Mouse (Mus musculus) myocyte (in vitro differentiated cells): Measurements from ENCODE around the gene Gm11562. TPM values are rescaled to one million over a fixed set of nuclear protein-coding genes. Genes with fewer than 3 reads are reported as not detected.

ENCODE experiments used
- H3K27me3 ChIP-seq: one replicate; pipeline ENCODE4 v1.6.1; 2011; ENCODE audit not compliant: control insufficient read depth, insufficient read depth, insufficient read length
- H3K36me3 ChIP-seq: one replicate; pipeline ENCODE4 v1.6.1; 2011; ENCODE audit not compliant: control insufficient read depth, insufficient read depth
- H3K4me2 ChIP-seq: one replicate; pipeline ENCODE4 v1.6.1; 2011; ENCODE audit warnings: low read depth, control low read depth
- H3K4me3 ChIP-seq: one replicate; pipeline ENCODE4 v1.5.1; 2011; ENCODE audit warnings: mild to moderate bottlenecking, control low read depth, moderate library complexity
- H3K79me2 ChIP-seq: one replicate; pipeline ENCODE4 v1.6.1; 2011; ENCODE audit not compliant: control insufficient read depth, insufficient read depth
- H3ac ChIP-seq: one replicate; pipeline ENCODE4 v1.6.1; 2011; ENCODE audit not compliant: control insufficient read depth, insufficient read length
- CEBPB ChIP-seq: IDR thresholded peaks from 2 replicates; pipeline ENCODE4 v1.6.1; 2011; ENCODE audit warnings: mild to moderate bottlenecking, moderate library complexity; ENCODE audit not compliant: poor library complexity, insufficient read depth, severe bottlenecking
- E2F4 ChIP-seq: IDR thresholded peaks from one replicate; pipeline ENCODE4 v1.6.1; 2011; ENCODE audit warnings: mild to moderate bottlenecking, control low read depth, moderate library complexity; ENCODE audit not compliant: insufficient read depth
- MAX ChIP-seq: IDR thresholded peaks from one replicate; pipeline ENCODE4 v1.6.1; 2011; ENCODE audit warnings: low read depth, mild to moderate bottlenecking, control low read depth
- MYOD1 ChIP-seq, 3 experiments: IDR thresholded peaks; one replicate each; pipeline ENCODE4 v1.6.1; 2011; ENCODE audit warnings: control low read depth in 2 of 3, low read depth in 2 of 3, mild to moderate bottlenecking in 2 of 3, moderate library complexity in 1 of 3; ENCODE audit not compliant: insufficient read length in 2 of 3, control insufficient read depth in 1 of 3
- MYOG ChIP-seq, 3 experiments: IDR thresholded peaks; one replicate each; pipeline ENCODE4 v1.6.1; 2011; ENCODE audit warnings: control low read depth in 2 of 3, low read depth in 2 of 3, mild to moderate bottlenecking in 2 of 3; ENCODE audit not compliant: insufficient read length in 2 of 3, control insufficient read depth in 1 of 3, insufficient read depth in 1 of 3
- POLR2A ChIP-seq: IDR thresholded peaks from one replicate; pipeline ENCODE4 v1.6.1; 2011; ENCODE audit warnings: low read depth, mild to moderate bottlenecking, control low read depth, moderate library complexity; ENCODE audit not compliant: insufficient read length
- POLR2AphosphoS2 ChIP-seq: IDR thresholded peaks from one replicate; pipeline ENCODE4 v1.6.1; 2011; ENCODE audit warnings: low read depth, control low read depth; ENCODE audit not compliant: insufficient read length
- REST ChIP-seq: IDR thresholded peaks from one replicate; pipeline ENCODE4 v1.6.1; 2011; ENCODE audit warnings: mild to moderate bottlenecking, control low read depth, moderate library complexity; ENCODE audit not compliant: insufficient read depth, insufficient read length
- SRF ChIP-seq: IDR thresholded peaks from one replicate; pipeline ENCODE4 v1.6.1; 2011; ENCODE audit warnings: low read depth; ENCODE audit not compliant: control insufficient read depth, insufficient read length
- TCF12 ChIP-seq: IDR thresholded peaks from one replicate; pipeline ENCODE4 v1.6.1; 2011; ENCODE audit warnings: mild to moderate bottlenecking, control low read depth; ENCODE audit not compliant: poor library complexity, insufficient read depth, severe bottlenecking
- TCF3 ChIP-seq: IDR thresholded peaks from one replicate; pipeline ENCODE4 v1.6.1; 2011; ENCODE audit warnings: low read depth, control low read depth; ENCODE audit not compliant: insufficient read length
- USF1 ChIP-seq: IDR thresholded peaks from one replicate; pipeline ENCODE4 v1.6.1; 2011; ENCODE audit warnings: low read depth, mild to moderate bottlenecking, control low read depth, moderate library complexity
- polyA plus RNA-seq: library from polyadenylated mRNA; unstranded; fragments of >200 nt; fragmentation: generic; extraction: Trizol; gene quantifications from one replicate; pipeline ENCODE4 v1.2.1, GENCODE M21; 2012; ENCODE audit warnings: missing spikeins

The Gm11562 gene
- polyA plus RNA-seq, 1 experiment: not detected

- Histone ChIP-seq H3K4me3 (no peak within 1 kb of the TSS), H3K79me2 (no peaks in the 10 kb centered on the region), H3K4me2 (peak within 1 kb of the TSS; percentile 51), H3K27me3 (no peaks in the 10 kb centered on the region), H3K36me3 (no peaks in the 10 kb centered on the region), H3ac (no peak within 1 kb of the TSS)
- TF ChIP-seq POLR2A (no peak), CEBPB (no peak), SRF (no peak), TCF3 (peak; percentile 98), MAX (no peak), MYOG (IDR thresholded peaks at IDR 0.05; ENCODE audit: control insufficient read depth in 1 of 3, insufficient read depth in 1 of 3, insufficient read length in 2 of 3, low read depth in 2 of 3) (peak; percentile 96 to 98 (median 98)), REST (no peak), USF1 (no peak), E2F4 (no peak), POLR2AphosphoS2 (no peak), TCF12 (peak; percentile 98), MYOD1 (IDR thresholded peaks at IDR 0.05; ENCODE audit: control insufficient read depth in 1 of 3, insufficient read length in 2 of 3, low read depth in 2 of 3) (peak in 2 of 3 experiments; percentile 96 to 98)
These were observed 39.6 kb downstream of the Gm11562 start, which contains the start of gene Krtap1-5 for GRCm38 (mm10) chr11:99580636-99581035. Gene Krtap1-5 (minus strand): TSS chr11:99581016.

GRCm38 (mm10) chr11:99574106-99574505, 46.1 kb downstream of the Gm11562 start:
- Histone ChIP-seq H3K4me3 (no peak overlapping the region), H3K36me3 (no peaks in the 10 kb centered on the region), H3K4me2 (peak overlapping the region; percentile 44)

GRCm38 (mm10) chr11:99573164-99573563, 47.1 kb downstream of the Gm11562 start:
- Histone ChIP-seq H3K4me3 (no peak overlapping the region), H3K4me2 (no peak overlapping the region), H3ac (no peak overlapping the region), H3K36me3 (no peaks in the 10 kb centered on the region), H3K27me3 (no peaks in the 10 kb centered on the region), H3K79me2 (no peaks in the 10 kb centered on the region)
- TF ChIP-seq POLR2A: no peak
- no peak for TF ChIP-seq SRF
- no peak for TF ChIP-seq TCF12
- no peak for TF ChIP-seq MYOG (IDR thresholded peaks at IDR 0.05; ENCODE audit: control insufficient read depth in 1 of 3, insufficient read depth in 1 of 3, insufficient read length in 2 of 3, low read depth in 2 of 3)
- TF ChIP-seq REST: no peak
- TF ChIP-seq TCF3: no peak
- no peak for TF ChIP-seq CEBPB
- no peak for TF ChIP-seq POLR2AphosphoS2
- TF ChIP-seq E2F4: no peak
- TF ChIP-seq USF1: no peak
- no peak for TF ChIP-seq MAX
- no peak for TF ChIP-seq MYOD1 (IDR thresholded peaks at IDR 0.05; ENCODE audit: control insufficient read depth in 1 of 3, insufficient read length in 2 of 3, low read depth in 2 of 3)

More at GRCm38 (mm10) chr11:99574106-99574505, 46.1 kb downstream of the Gm11562 start:
- no peak overlapping the region for H3ac ChIP-seq
- H3K27me3 ChIP-seq: no peaks in the 10 kb centered on the region
- H3K79me2 ChIP-seq: no peaks in the 10 kb centered on the region
- TF ChIP-seq TCF12 (no peak), POLR2A (no peak), POLR2AphosphoS2 (no peak), MYOG (IDR thresholded peaks at IDR 0.05; ENCODE audit: control insufficient read depth in 1 of 3, insufficient read depth in 1 of 3, insufficient read length in 2 of 3, low read depth in 2 of 3) (no peak), REST (no peak), MYOD1 (IDR thresholded peaks at IDR 0.05; ENCODE audit: control insufficient read depth in 1 of 3, insufficient read length in 2 of 3, low read depth in 2 of 3) (no peak), SRF (no peak), CEBPB (no peak), E2F4 (no peak), TCF3 (no peak), MAX (no peak), USF1 (no peak)

Other genes starting within 250 kb of the Gm11562 start
- gene Krt28, start 245.5 kb downstream of the Gm11562 start, polyA plus RNA-seq: 0.04 TPM
- gene Krt10, start 231.1 kb downstream of the Gm11562 start, polyA plus RNA-seq: 6.7 TPM
- not detected for gene Krt12, start 198.2 kb downstream of the Gm11562 start, polyA plus RNA-seq
- gene Krt20, start 182.3 kb downstream of the Gm11562 start, polyA plus RNA-seq: not detected
- gene Krt23, start 127.3 kb downstream of the Gm11562 start, polyA plus RNA-seq: 0.02 TPM
- gene Krt39, start 99.1 kb downstream of the Gm11562 start, polyA plus RNA-seq: not detected
- not detected for gene Krt40, start 77.3 kb downstream of the Gm11562 start, polyA plus RNA-seq
- not detected for gene Krtap3-3, start 69.6 kb downstream of the Gm11562 start, polyA plus RNA-seq
- gene Krtap3-2, start 63.6 kb downstream of the Gm11562 start, polyA plus RNA-seq: not detected
- not detected for gene Gm11939, start 61.0 kb downstream of the Gm11562 start, polyA plus RNA-seq
- gene Krtap3-1, start 53.8 kb downstream of the Gm11562 start, polyA plus RNA-seq: not detected
- gene Krtap1-5, start 39.4 kb downstream of the Gm11562 start, polyA plus RNA-seq: not detected
- gene Krtap1-4, start 36.8 kb downstream of the Gm11562 start, polyA plus RNA-seq: not detected
- gene Krtap1-3, start 29.1 kb downstream of the Gm11562 start, polyA plus RNA-seq: not detected
- gene Krtap9-3, start 22.3 kb downstream of the Gm11562 start, polyA plus RNA-seq: not detected
- gene Gm11938, start 17.1 kb downstream of the Gm11562 start, polyA plus RNA-seq: not detected
- gene Gm11937, start 10.2 kb downstream of the Gm11562 start, polyA plus RNA-seq: not detected
- gene Krtap2-4, start 5.6 kb downstream of the Gm11562 start, polyA plus RNA-seq: not detected
- gene Krtap4-1, start 7.8 kb upstream of the Gm11562 start, polyA plus RNA-seq: not detected
- gene Krtap4-2, start 14.6 kb upstream of the Gm11562 start, polyA plus RNA-seq: not detected
- gene Krtap4-7, start 23.7 kb upstream of the Gm11562 start, polyA plus RNA-seq: not detected
- gene Gm11555, start 29.8 kb upstream of the Gm11562 start, polyA plus RNA-seq: not detected
- not detected for gene Gm11563, start 38.5 kb upstream of the Gm11562 start, polyA plus RNA-seq
- not detected for gene Krtap4-6, start 45.5 kb upstream of the Gm11562 start, polyA plus RNA-seq
- not detected for gene Gm14190, start 70.3 kb upstream of the Gm11562 start, polyA plus RNA-seq
- gene Gm14180, start 113.9 kb upstream of the Gm11562 start, polyA plus RNA-seq: not detected
- not detected for gene Gm11595, start 152.5 kb upstream of the Gm11562 start, polyA plus RNA-seq
- not detected for gene Krtap4-8, start 160.3 kb upstream of the Gm11562 start, polyA plus RNA-seq
- not detected for gene Krtap4-9, start 164.8 kb upstream of the Gm11562 start, polyA plus RNA-seq
- not detected for gene Gm11596, start 173.0 kb upstream of the Gm11562 start, polyA plus RNA-seq
- gene Gm11569, start 178.5 kb upstream of the Gm11562 start, polyA plus RNA-seq: not detected
- not detected for gene Gm11554, start 184.0 kb upstream of the Gm11562 start, polyA plus RNA-seq
- not detected for gene Krtap4-13, start 189.5 kb upstream of the Gm11562 start, polyA plus RNA-seq
- gene Gm11564, start 195.2 kb upstream of the Gm11562 start, polyA plus RNA-seq: not detected
- not detected for gene 2300003K06Rik, start 217.6 kb upstream of the Gm11562 start, polyA plus RNA-seq
- gene Krtap4-16, start 231.2 kb upstream of the Gm11562 start, polyA plus RNA-seq: not detected
- not detected for gene Gm11568, start 237.5 kb upstream of the Gm11562 start, polyA plus RNA-seq
- gene Gm11559, start 244.0 kb upstream of the Gm11562 start, polyA plus RNA-seq: not detected